Mouse (Mus musculus) CH12.LX (cell line): ENCODE results near the gene Hk2.
A peak's percentile ranks its signal among the peaks of the same experiment; 100 is the strongest.

ENCODE experiments used
- CHD1 ChIP-seq: IDR thresholded peaks from 2 replicates; pipeline ENCODE4 v1.6.1; 2012; ENCODE audit warnings: low read depth, low read length, improper control_type of control experiment, inconsistent platforms
- CTCF ChIP-seq, 2 experiments: IDR thresholded peaks in 1 of 2; conservative IDR thresholded peaks in 1 of 2; 2 replicates each; pipeline ENCODE4 v1.5.1; 2011 to 2012; ENCODE audit warnings: low read depth in 2 of 2, low read length in 2 of 2, improper control_type of control experiment in 1 of 2, inconsistent platforms in 1 of 2, mild to moderate bottlenecking in 1 of 2, moderate library complexity in 1 of 2
- HCFC1 ChIP-seq: IDR thresholded peaks from 2 replicates; pipeline ENCODE4 v1.6.1; 2012; ENCODE audit warnings: low read depth, mild to moderate bottlenecking, inconsistent platforms, low read length, improper control_type of control experiment
- MEF2A ChIP-seq: IDR thresholded peaks from 2 replicates; pipeline ENCODE4 v1.6.1; 2014; ENCODE audit warnings: low read depth, mild to moderate bottlenecking, inconsistent platforms, low read length, improper control_type of control experiment, borderline replicate concordance
- MXI1 ChIP-seq: IDR thresholded peaks from 2 replicates; pipeline ENCODE4 v1.6.1; 2011; ENCODE audit warnings: mild to moderate bottlenecking, low read depth, low read length, improper control_type of control experiment
- USF1 ChIP-seq: IDR thresholded peaks from 2 replicates; pipeline ENCODE4 v1.6.1; 2014; ENCODE audit warnings: low read depth, mild to moderate bottlenecking, inconsistent platforms, low read length, improper control_type of control experiment
- ZNF384 ChIP-seq: IDR thresholded peaks from 2 replicates; pipeline ENCODE4 v1.6.1; 2012; ENCODE audit warnings: low read depth, low read length, improper control_type of control experiment, inconsistent platforms

DNA sequence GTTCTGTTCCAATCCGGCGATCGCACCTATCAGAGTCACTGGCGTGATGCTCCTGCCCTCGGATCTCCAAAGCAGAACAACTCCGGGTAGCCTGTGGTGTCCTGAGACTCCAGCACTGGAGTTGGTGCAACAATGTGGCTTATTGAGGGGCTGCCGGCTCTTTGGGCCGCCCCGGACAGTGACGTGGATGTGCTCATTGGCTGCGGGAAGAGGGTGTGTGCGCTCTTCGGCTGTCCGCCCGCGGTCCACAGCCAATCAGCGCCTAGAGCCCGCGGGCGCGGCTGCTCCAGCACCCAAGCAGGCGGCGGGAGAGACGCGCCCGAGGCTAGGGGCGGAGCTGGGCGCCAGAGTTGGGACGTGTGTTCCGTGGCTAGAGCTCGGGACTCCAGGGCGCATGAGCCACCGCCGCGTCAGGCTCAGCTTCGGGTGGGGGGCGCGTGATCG lies at the start of gene Hk2:
- TF ChIP-seq HCFC1, result peak; percentile 37
- TF ChIP-seq CTCF (conservative IDR thresholded peaks at IDR 0.05 in 1 of 2, IDR thresholded peaks at IDR 0.05 in 1 of 2; ENCODE audit: low read depth in 2 of 2, low read length in 2 of 2), result no peak
- TF ChIP-seq MEF2A, result peak; percentile 9; the same call in 1 of the 2 replicates
- TF ChIP-seq USF1, result no peak
- TF ChIP-seq CHD1, result no peak
- peak; percentile 97 for TF ChIP-seq MXI1
- TF ChIP-seq ZNF384, result no peak
